Mouse (Mus musculus): ENCODE data around the gene Olfr101. TPM values are rescaled to one million over a fixed set of nuclear protein-coding genes. Genes with fewer than 3 reads are reported as not detected.

Olfr101 gene
- polyA plus RNA-seq, 1 experiment from 2014 or later: not detected

- 77% methylated on average over 1 of the region's 1 CpGs for WGBS
- no peak within 1 kb of the TSS for H3K4me2 ChIP-seq
These were observed 40.5 kb downstream of the Olfr101 start, which contains the start of gene Olfr98 for GRCm38 (mm10) chr17:37263626-37264025. Gene Olfr98 (minus strand): TSS chr17:37263749.

GRCm38 (mm10) chr17:37250544-37250943, 53.6 kb downstream of the Olfr101 start:
- H3K4me3 ChIP-seq (replicated peaks): no peak overlapping the region
- H3K27ac ChIP-seq: no peak overlapping the region
- no peak overlapping the region for H3K9ac ChIP-seq (replicated peaks)
- no peak overlapping the region for H3K4me2 ChIP-seq
- H3K9me3 ChIP-seq: no peaks in the 10 kb centered on the region
- H3K4me1 ChIP-seq (replicated peaks): no peaks in the 10 kb centered on the region
- ATAC-seq (ENCODE audit: insufficient number of reproducible peaks, insufficient read depth, low FRiP score, low TSS enrichment, low read depth): no peak
- 0% methylated on average over 1 of the region's 1 CpGs for WGBS
- no peaks in the 10 kb centered on the region for H3K36me3 ChIP-seq
- no peaks in the 10 kb centered on the region for H3K27me3 ChIP-seq

More at GRCm38 (mm10) chr17:37263626-37264025, 40.5 kb downstream of the Olfr101 start, which contains the start of gene Olfr98:
- H3K9ac ChIP-seq (replicated peaks): no peak within 1 kb of the TSS
- H3K27me3 ChIP-seq: no peaks in the 10 kb centered on the region
- ATAC-seq (ENCODE audit: insufficient number of reproducible peaks, insufficient read depth, low FRiP score, low TSS enrichment, low read depth): no peak
- H3K4me3 ChIP-seq (replicated peaks): no peak within 1 kb of the TSS
- H3K36me3 ChIP-seq: no peaks in the 10 kb centered on the region
- H3K4me1 ChIP-seq (replicated peaks): no peaks in the 10 kb centered on the region
- H3K27ac ChIP-seq: no peak within 1 kb of the TSS
- no peaks in the 10 kb centered on the region for H3K9me3 ChIP-seq

DNA sequence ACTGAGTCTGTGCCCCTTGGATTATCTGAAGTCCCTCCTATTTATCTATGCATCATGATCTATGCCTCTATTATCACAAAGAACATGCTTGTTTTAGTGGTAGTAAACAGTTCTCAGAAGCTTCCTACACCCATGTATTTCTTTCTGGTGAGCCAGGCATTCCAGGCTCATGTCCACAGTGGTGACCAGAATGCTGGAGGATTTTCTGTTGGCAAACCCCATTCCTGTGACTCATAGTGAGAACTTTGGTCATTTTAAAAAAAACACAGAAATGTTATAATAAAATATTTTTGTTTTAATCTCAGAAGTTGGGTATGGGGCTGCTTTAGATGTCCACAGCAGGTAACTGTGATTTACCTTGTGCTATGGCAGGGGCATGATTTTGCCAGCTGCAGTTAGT, 54.7 kb downstream of the Olfr101 start:
- Histone ChIP-seq H3K27me3 (no peaks in the 10 kb centered on the region), H3K4me1 (replicated peaks) (no peaks in the 10 kb centered on the region)

More for the DNA sequence above, 54.7 kb downstream of the Olfr101 start:
- H3K36me3 ChIP-seq: no peaks in the 10 kb centered on the region
- ATAC-seq (ENCODE audit: insufficient number of reproducible peaks, insufficient read depth, low FRiP score, low TSS enrichment, low read depth): no peak
- H3K4me3 ChIP-seq (replicated peaks): no peak overlapping the region
- no peak overlapping the region for H3K9ac ChIP-seq (replicated peaks)
- no peak overlapping the region for H3K27ac ChIP-seq
- no peak overlapping the region for H3K4me2 ChIP-seq
- no peaks in the 10 kb centered on the region for H3K9me3 ChIP-seq

Other genes with a start within 250 kb of the Olfr101 start
- gene Olfr90, start 215.8 kb downstream of the Olfr101 start, polyA plus RNA-seq (2016; fragmentation: Nextera tagmentation; extraction: Ambion mirVana): 0.08 TPM in 1 of 2 replicates, not detected in the other
- gene Olfr91, start 206.0 kb downstream of the Olfr101 start, polyA plus RNA-seq (2016; fragmentation: Nextera tagmentation; extraction: Ambion mirVana): not detected in 2 replicates
- gene Olfr92, start 184.2 kb downstream of the Olfr101 start, polyA plus RNA-seq (2016; fragmentation: Nextera tagmentation; extraction: Ambion mirVana): not detected in 2 replicates
- not detected in 2 replicates for gene Olfr93, start 142.8 kb downstream of the Olfr101 start, polyA plus RNA-seq (2016; fragmentation: Nextera tagmentation; extraction: Ambion mirVana)
- not detected in 2 replicates for gene Ubd, start 110.4 kb downstream of the Olfr101 start, polyA plus RNA-seq (2016; fragmentation: Nextera tagmentation; extraction: Ambion mirVana)
- not detected in 2 replicates for gene Olfr94, start 103.3 kb downstream of the Olfr101 start, polyA plus RNA-seq (2016; fragmentation: Nextera tagmentation; extraction: Ambion mirVana)
- gene Olfr95, start 91.2 kb downstream of the Olfr101 start, polyA plus RNA-seq (2016; fragmentation: Nextera tagmentation; extraction: Ambion mirVana): not detected in 2 replicates
- gene Olfr96, start 84.2 kb downstream of the Olfr101 start, polyA plus RNA-seq (2016; fragmentation: Nextera tagmentation; extraction: Ambion mirVana): not detected in 2 replicates
- not detected in 2 replicates for gene Olfr97, start 67.0 kb downstream of the Olfr101 start, polyA plus RNA-seq (2016; fragmentation: Nextera tagmentation; extraction: Ambion mirVana)
- gene Olfr98, start 40.6 kb downstream of the Olfr101 start, polyA plus RNA-seq (2016; fragmentation: Nextera tagmentation; extraction: Ambion mirVana): not detected in 2 replicates
- 1.6 and 1.8 TPM in 2 replicates for gene H2-M3, start 34.1 kb downstream of the Olfr101 start, polyA plus RNA-seq (2016; fragmentation: Nextera tagmentation; extraction: Ambion mirVana)
- not detected in 2 replicates for gene Olfr99, start 20.9 kb downstream of the Olfr101 start, polyA plus RNA-seq (2016; fragmentation: Nextera tagmentation; extraction: Ambion mirVana)
- gene Olfr102, start 12.7 kb upstream of the Olfr101 start, polyA plus RNA-seq (2016; fragmentation: Nextera tagmentation; extraction: Ambion mirVana): not detected in 2 replicates
- gene Olfr103, start 35.4 kb upstream of the Olfr101 start, polyA plus RNA-seq (2016; fragmentation: Nextera tagmentation; extraction: Ambion mirVana): not detected in 2 replicates
- not detected in 2 replicates for gene Olfr104-ps, start 55.3 kb upstream of the Olfr101 start, polyA plus RNA-seq (2016; fragmentation: Nextera tagmentation; extraction: Ambion mirVana)
- not detected in 2 replicates for gene Olfr105-ps, start 74.7 kb upstream of the Olfr101 start, polyA plus RNA-seq (2016; fragmentation: Nextera tagmentation; extraction: Ambion mirVana)
- not detected in 2 replicates for gene Olfr106-ps, start 86.1 kb upstream of the Olfr101 start, polyA plus RNA-seq (2016; fragmentation: Nextera tagmentation; extraction: Ambion mirVana)
- not detected in 2 replicates for gene Olfr107, start 94.9 kb upstream of the Olfr101 start, polyA plus RNA-seq (2016; fragmentation: Nextera tagmentation; extraction: Ambion mirVana)
- gene Olfr108, start 141.2 kb upstream of the Olfr101 start, polyA plus RNA-seq (2016; fragmentation: Nextera tagmentation; extraction: Ambion mirVana): not detected in 2 replicates
- gene Olfr109, start 154.6 kb upstream of the Olfr101 start, polyA plus RNA-seq (2016; fragmentation: Nextera tagmentation; extraction: Ambion mirVana): not detected in 2 replicates
- not detected in 2 replicates for gene H2-M2, start 179.2 kb upstream of the Olfr101 start, polyA plus RNA-seq (2016; fragmentation: Nextera tagmentation; extraction: Ambion mirVana)
- not detected in 2 replicates for gene Olfr110, start 188.2 kb upstream of the Olfr101 start, polyA plus RNA-seq (2016; fragmentation: Nextera tagmentation; extraction: Ambion mirVana)
- gene Olfr111, start 203.7 kb upstream of the Olfr101 start, polyA plus RNA-seq (2016; fragmentation: Nextera tagmentation; extraction: Ambion mirVana): not detected in 2 replicates